Mouse (Mus musculus): ENCODE data around the gene Olfr98.
"Not testable (repeated sequence)": the region's sequence is repeated elsewhere in the genome, so short reads cannot be mapped to it uniquely, and the experiment has no call there.

Gene Olfr98

GRCm38 (mm10) chr17:37263626-37264025 is at the start of gene Olfr98:
Gene Olfr98, minus strand, starts transcription at chr17:37263749.
- no peak for DNase-seq (ENCODE audit: low read depth, low spot score)

- no peak for DNase-seq (ENCODE audit: low read depth, low spot score)
Observed at GRCm38 (mm10) chr17:37310146-37310699, 46.7 kb upstream of the Olfr98 start.

- no peak for DNase-seq (ENCODE audit: low read depth, low spot score)
Observed at GRCm38 (mm10) chr17:37308483-37308882, 44.9 kb upstream of the Olfr98 start.

- no peak for DNase-seq (ENCODE audit: low read depth, low spot score)
Observed at GRCm38 (mm10) chr17:37304213-37304612, 40.7 kb upstream of the Olfr98 start, which contains the start of gene Olfr101. Gene Olfr101, minus strand, starts transcription at chr17:37304313.

- DNase-seq (ENCODE audit: low read depth, low spot score), result no peak
Observed at GRCm38 (mm10) chr17:37283360-37283759, 19.8 kb upstream of the Olfr98 start, which contains the start of gene Olfr99. Gene Olfr99, minus strand, starts transcription at chr17:37283460.

GRCm38 (mm10) chr17:37280331-37280730 is 16.8 kb upstream of the Olfr98 start:
- DNase-seq (ENCODE audit: low read depth, low spot score), result no peak

GRCm38 (mm10) chr17:37276573-37276972 is 13.0 kb upstream of the Olfr98 start:
- no peak for DNase-seq (ENCODE audit: low read depth, low spot score)

- DNase-seq (ENCODE audit: low read depth, low spot score), result no peak
Observed at GRCm38 (mm10) chr17:37275626-37276248, 12.2 kb upstream of the Olfr98 start.

GRCm38 (mm10) chr17:37270702-37271092 is 7.1 kb upstream of the Olfr98 start:
- no peak for DNase-seq (ENCODE audit: low read depth, low spot score)

GRCm38 (mm10) chr17:37270058-37270701 is 6.6 kb upstream of the Olfr98 start, which contains the start of gene H2-M3:
Gene H2-M3, plus strand, starts transcription at chr17:37270220.
- DNase-seq (ENCODE audit: low read depth, low spot score), result peak; percentile 13

- no peak for DNase-seq (ENCODE audit: low read depth, low spot score)
Observed at GRCm38 (mm10) chr17:37250544-37250943, 13.0 kb downstream of the Olfr98 start.

GRCm38 (mm10) chr17:37249460-37249859 is 14.1 kb downstream of the Olfr98 start:
- DNase-seq (ENCODE audit: low read depth, low spot score), result no peak

GRCm38 (mm10) chr17:37246715-37247114 is 16.8 kb downstream of the Olfr98 start:
- no peak for DNase-seq (ENCODE audit: low read depth, low spot score)

- no peak for DNase-seq (ENCODE audit: low read depth, low spot score)
Observed at GRCm38 (mm10) chr17:37242198-37242597, 21.4 kb downstream of the Olfr98 start.

GRCm38 (mm10) chr17:37237230-37237629 is 26.3 kb downstream of the Olfr98 start, which contains the start of gene Olfr97:
Gene Olfr97, minus strand, starts transcription at chr17:37237330.
- DNase-seq (ENCODE audit: low read depth, low spot score), result not testable (repeated sequence)

- DNase-seq (ENCODE audit: low read depth, low spot score), result no peak
Observed at GRCm38 (mm10) chr17:37221879-37222278, 41.7 kb downstream of the Olfr98 start.

- no peak for DNase-seq (ENCODE audit: low read depth, low spot score)
Observed at GRCm38 (mm10) chr17:37219846-37220245, 43.7 kb downstream of the Olfr98 start, which contains the start of gene Olfr96. Gene Olfr96, plus strand, starts transcription at chr17:37220146.

GRCm38 (mm10) chr17:37218486-37218885 is 45.1 kb downstream of the Olfr98 start:
- DNase-seq (ENCODE audit: low read depth, low spot score), result no peak

GRCm38 (mm10) chr17:37213018-37213417 is 50.5 kb downstream of the Olfr98 start, which contains the start of gene Olfr95:
Gene Olfr95, minus strand, starts transcription at chr17:37213118.
- no peak for DNase-seq (ENCODE audit: low read depth, low spot score)

Data from c-Kit-negative CD71-positive TER-119-positive erythroid progenitor cells, embryonic 14.5 days (primary cell).